Mouse (Mus musculus) midbrain, embryonic 11.5 days (tissue): ENCODE measurements around the gene Fubp3. TPM values are rescaled to one million over a fixed set of nuclear protein-coding genes. Genes with fewer than 3 reads are reported as not detected.

Source experiments
- ATAC-seq: fragments of 200-750 bp; cut with Nextera tagmentation; 2 replicates; pipeline ENCODE4 v1.8.0; 2017; ENCODE audit warnings: moderate TSS enrichment, moderate library complexity; ENCODE audit not compliant: low FRiP score
- DNase-seq: peaks from one replicate; pipeline ENCODE4 v3.0.0; 2015; ENCODE audit warnings: low spot score; ENCODE audit errors: missing footprints
- H3K27ac ChIP-seq: fragments of 300-500 bp; sonication (generic); 2 replicates; pipeline ENCODE4 v1.5.1; 2014; ENCODE audit warnings: low read depth, low read length
- H3K27me3 ChIP-seq: fragments of 300-500 bp; sonication (generic); 2 replicates; pipeline ENCODE4 v1.6.1; 2014; ENCODE audit warnings: mild to moderate bottlenecking, low read length, moderate library complexity, mixed read lengths; ENCODE audit not compliant: control insufficient read depth, insufficient read depth
- H3K36me3 ChIP-seq: fragments of 300-500 bp; sonication (generic); 2 replicates; pipeline ENCODE4 v1.6.1; 2014; ENCODE audit warnings: mild to moderate bottlenecking, low read length, moderate library complexity, mixed read lengths; ENCODE audit not compliant: control insufficient read depth, insufficient read depth
- H3K4me1 ChIP-seq: fragments of 300-500 bp; sonication (generic); 2 replicates; pipeline ENCODE4 v1.6.1; 2014; ENCODE audit warnings: low read length; ENCODE audit not compliant: control insufficient read depth, insufficient read depth
- H3K4me2 ChIP-seq: fragments of 300-500 bp; sonication (generic); 2 replicates; pipeline ENCODE4 v1.6.1; 2014; ENCODE audit warnings: mild to moderate bottlenecking, moderate library complexity
- H3K4me3 ChIP-seq: fragments of 300-500 bp; sonication (generic); 2 replicates; pipeline ENCODE4 v1.5.1; 2014; ENCODE audit warnings: low read depth, low read length
- H3K9ac ChIP-seq: fragments of 300-500 bp; sonication (generic); 2 replicates; pipeline ENCODE4 v1.6.1; 2014; ENCODE audit warnings: low read length
- H3K9me3 ChIP-seq: fragments of 300-500 bp; sonication (generic); 2 replicates; pipeline ENCODE4 v1.6.1; 2016; ENCODE audit warnings: low read length; ENCODE audit not compliant: control insufficient read depth
- WGBS: fragments of 180-500 bp; shearing (Covaris S2); extraction: QIAGEN DNeasy Blood & Tissue Kit; methylation state at CpG from one replicate; pipeline ENCODE4 v1.1.7; 2014; 5-methylcytosine and 5-hydroxymethylcytosine counted together
- polyA plus RNA-seq: library from polyadenylated mRNA; unstranded; fragments of >200 nt; fragmentation: Nextera tagmentation; extraction: Ambion mirVana; gene quantifications from 2 replicates; pipeline ENCODE4 v1.2.1, GENCODE M21; 2014

Gene Fubp3
- polyA plus RNA-seq, 1 experiment from 2014 or later, result 97.5 TPM

DNA sequence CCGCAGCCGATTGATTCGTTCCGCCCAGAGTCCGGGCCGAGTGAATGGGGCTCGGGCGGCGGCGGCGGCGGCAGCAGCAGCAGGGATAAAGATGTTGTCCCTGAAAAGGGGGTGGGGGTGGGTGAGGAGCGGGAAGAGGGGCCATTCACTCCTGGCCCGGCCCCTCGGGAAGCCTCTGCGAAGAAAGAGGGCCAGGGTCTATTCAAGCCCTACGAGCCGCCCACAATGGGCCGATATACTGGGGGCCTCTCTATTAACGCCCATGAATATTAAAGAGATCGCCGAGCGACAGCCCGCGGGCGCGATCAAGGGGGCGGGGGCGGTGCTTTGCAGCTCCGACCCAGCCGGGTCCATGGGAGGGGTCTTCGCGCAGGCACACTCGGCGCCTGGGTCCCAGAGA lies 64.3 kb downstream of the Fubp3 start:
- peak; percentile 99 for DNase-seq
- Histone ChIP-seq H3K4me1 (peaks cover 45% of the 10 kb centered on the region), H3K4me3 (peak overlapping the region; percentile 35), H3K27ac (peak overlapping the region; percentile 32; the same call in 1 of the 2 replicates), H3K27me3 (peaks cover 98% of the 10 kb centered on the region), H3K9me3 (no peaks in the 10 kb centered on the region), H3K36me3 (no peaks in the 10 kb centered on the region), H3K4me2 (peak overlapping the region; percentile 64), H3K9ac (no peak overlapping the region)
- ATAC-seq, result peak; percentile 91
- under 1% methylated on average over 35 of the region's 35 CpGs for WGBS

GRCm38 (mm10) chr2:31637311-31637710 lies 64.9 kb downstream of the Fubp3 start:
- Histone ChIP-seq H3K4me2 (peak overlapping the region; percentile 64), H3K9me3 (no peaks in the 10 kb centered on the region), H3K4me3 (peak overlapping the region; percentile 35), H3K4me1 (peaks cover 50% of the 10 kb centered on the region), H3K27ac (no peak overlapping the region; the same call in 1 of the 2 replicates), H3K27me3 (peaks cover 98% of the 10 kb centered on the region), H3K36me3 (no peaks in the 10 kb centered on the region), H3K9ac (peak overlapping the region; percentile 32; the same call in 1 of the 2 replicates)
- ATAC-seq, result no peak
- 2% methylated on average over 12 of the region's 12 CpGs for WGBS
- peak; percentile 97 for DNase-seq

- Histone ChIP-seq H3K36me3 (no peaks in the 10 kb centered on the region), H3K4me3 (peak overlapping the region; percentile 35), H3K9me3 (no peaks in the 10 kb centered on the region), H3K4me2 (peak overlapping the region; percentile 64), H3K9ac (peak overlapping the region; percentile 46), H3K27ac (no peak overlapping the region), H3K4me1 (peaks cover 50% of the 10 kb centered on the region), H3K27me3 (peaks cover 98% of the 10 kb centered on the region)
- ATAC-seq (no peak), DNase-seq (peak; percentile 97)
- WGBS, result 0% methylated on average over 22 of the region's 22 CpGs
These were observed 65.4 kb downstream of the Fubp3 start for GRCm38 (mm10) chr2:31637807-31638206.

GRCm38 (mm10) chr2:31638581-31639465 lies 66.4 kb downstream of the Fubp3 start:
- WGBS, result under 1% methylated on average over 33 of the region's 34 CpGs
- no peak for ATAC-seq
- Histone ChIP-seq H3K9me3 (no peaks in the 10 kb centered on the region), H3K27ac (no peak overlapping the region), H3K4me3 (peak overlapping the region; percentile 35), H3K4me1 (peaks cover 50% of the 10 kb centered on the region), H3K36me3 (no peaks in the 10 kb centered on the region), H3K27me3 (peaks cover 98% of the 10 kb centered on the region), H3K4me2 (peak overlapping the region; percentile 64), H3K9ac (peak overlapping the region; percentile 11; the same call in 1 of the 2 replicates)
- DNase-seq, result peak; percentile 95

DNA sequence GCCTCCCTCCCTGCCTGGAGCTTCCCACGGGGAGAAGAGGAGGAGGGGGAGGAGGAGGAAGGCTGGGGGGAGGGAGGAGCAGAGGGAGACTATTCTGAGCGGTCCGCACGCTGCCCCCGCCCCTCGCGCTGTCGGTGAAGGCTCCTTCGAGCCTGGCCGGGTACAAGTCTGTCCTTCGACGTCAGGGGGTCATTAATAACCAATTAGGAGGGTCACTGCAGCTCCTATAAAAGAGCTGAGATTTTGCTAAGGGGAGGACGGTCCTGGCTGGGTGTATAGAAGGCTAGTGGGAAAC lies 67.0 kb downstream of the Fubp3 start:
- ATAC-seq, result peak; percentile 6; the same call in 1 of the 2 replicates
- no peaks in the 10 kb centered on the region for H3K9me3 ChIP-seq
- DNase-seq, result no peak
- no peaks in the 10 kb centered on the region for H3K36me3 ChIP-seq
- H3K27me3 ChIP-seq, result peaks cover 98% of the 10 kb centered on the region
- peak overlapping the region; percentile 64 for H3K4me2 ChIP-seq
- H3K4me1 ChIP-seq, result peaks cover 50% of the 10 kb centered on the region
- H3K9ac ChIP-seq, result peak overlapping the region; percentile 9; the same call in 1 of the 2 replicates
- 0% methylated on average over 12 of the region's 13 CpGs for WGBS
- no peak overlapping the region for H3K27ac ChIP-seq
- H3K4me3 ChIP-seq, result peak overlapping the region; percentile 35

GRCm38 (mm10) chr2:31639901-31640608 lies 67.6 kb downstream of the Fubp3 start, which contains the start of gene Prdm12:
Prdm12 (plus strand) TSS chr2:31640037.
- Histone ChIP-seq H3K4me2 (peak within 1 kb of the TSS; percentile 64), H3K4me3 (peak within 1 kb of the TSS; percentile 35), H3K9ac (peak within 1 kb of the TSS; percentile 46; the same call in 1 of the 2 replicates), H3K9me3 (no peaks in the 10 kb centered on the region), H3K27ac (peak within 1 kb of the TSS; percentile 42; the same call in 1 of the 2 replicates), H3K27me3 (peaks cover 98% of the 10 kb centered on the region), H3K4me1 (peaks cover 48% of the 10 kb centered on the region), H3K36me3 (no peaks in the 10 kb centered on the region)
- peak; percentile 97 for DNase-seq
- no peak for ATAC-seq
- WGBS, result under 1% methylated on average over 41 of the region's 41 CpGs

DNA sequence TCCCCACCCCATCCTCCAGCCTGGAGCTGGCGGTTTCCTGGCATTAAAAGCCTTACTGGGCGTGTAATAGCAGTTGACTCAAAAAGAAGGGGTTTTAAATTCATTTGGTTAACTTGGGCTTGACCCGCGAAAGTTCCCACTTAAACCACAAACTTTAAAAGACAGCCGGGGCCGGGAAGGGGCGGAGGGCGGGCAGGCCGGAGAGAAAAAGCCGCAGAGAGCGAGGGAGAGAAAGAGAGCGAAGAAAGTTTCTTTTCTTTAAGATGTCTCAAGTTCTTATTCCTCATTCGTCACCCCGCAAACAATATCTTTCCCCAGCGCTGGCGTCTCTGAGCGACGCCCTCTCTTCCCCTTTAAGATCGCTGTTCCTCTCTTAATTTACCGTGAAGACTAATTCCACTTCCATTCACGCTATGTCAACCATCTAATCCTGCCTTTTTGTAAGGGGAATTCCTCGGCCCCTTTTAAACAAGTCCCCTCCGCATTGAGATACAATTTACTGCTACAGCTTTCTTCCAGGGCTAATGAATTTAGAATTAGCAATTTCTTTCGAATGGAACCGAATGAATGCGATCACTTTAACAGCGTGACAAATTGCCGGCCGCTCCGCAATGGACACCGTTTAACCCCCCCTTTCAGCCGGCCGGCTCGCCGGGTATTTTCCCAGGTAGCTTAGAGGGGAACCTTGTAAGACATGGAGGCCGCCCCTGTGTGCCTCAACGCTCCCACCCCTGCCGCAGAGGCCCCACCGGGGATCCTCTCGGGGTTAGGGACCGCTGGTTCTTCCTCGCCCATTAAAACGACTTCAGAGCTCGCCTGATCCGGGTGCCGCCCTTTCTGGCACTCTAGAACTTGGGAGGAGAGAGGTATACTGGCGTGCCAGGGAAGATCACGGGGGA lies 68.4 kb downstream of the Fubp3 start:
- peaks cover 40% of the 10 kb centered on the region for H3K4me1 ChIP-seq
- H3K4me2 ChIP-seq, result peak overlapping the region; percentile 64
- DNase-seq, result peak; percentile 98
- no peaks in the 10 kb centered on the region for H3K9me3 ChIP-seq
- peak overlapping the region; percentile 46; the same call in 1 of the 2 replicates for H3K9ac ChIP-seq
- H3K36me3 ChIP-seq, result no peaks in the 10 kb centered on the region
- peaks cover 98% of the 10 kb centered on the region for H3K27me3 ChIP-seq
- ATAC-seq, result peak; percentile 45
- H3K4me3 ChIP-seq, result peak overlapping the region; percentile 35
- under 1% methylated on average over 48 of the region's 48 CpGs for WGBS
- H3K27ac ChIP-seq, result peak overlapping the region; percentile 42; the same call in 1 of the 2 replicates

GRCm38 (mm10) chr2:31641508-31641830 lies 69.0 kb downstream of the Fubp3 start:
- H3K4me3 ChIP-seq, result peak overlapping the region; percentile 35
- peaks cover 99% of the 10 kb centered on the region for H3K27me3 ChIP-seq
- no peak for ATAC-seq
- DNase-seq, result no peak
- H3K9me3 ChIP-seq, result no peaks in the 10 kb centered on the region
- H3K36me3 ChIP-seq, result no peaks in the 10 kb centered on the region
- no peak overlapping the region; the same call in 1 of the 2 replicates for H3K9ac ChIP-seq
- WGBS, result under 1% methylated on average over 11 of the region's 11 CpGs
- peak overlapping the region; percentile 64 for H3K4me2 ChIP-seq
- no peak overlapping the region for H3K27ac ChIP-seq
- H3K4me1 ChIP-seq, result peaks cover 34% of the 10 kb centered on the region
